Mouse (Mus musculus) forebrain, embryonic 16.5 days (tissue): ENCODE measurements at regions not wholly inside any gene's neighbourhood (a gene's known extent, or its start where the extent isn't known, plus 50 kb on each side); places are given as distances from the start of the nearest gene placed in this dataset.

Source experiments
- ATAC-seq: fragments of 200-750 bp; cut with Nextera tagmentation; 2 replicates; pipeline ENCODE4 v1.8.0; 2017; ENCODE audit warnings: mild to moderate bottlenecking, moderate library complexity
- H3K27ac ChIP-seq: fragments of 300-500 bp; sonication (generic); 2 replicates; pipeline ENCODE4 v1.5.1; 2014; ENCODE audit warnings: low read length, control low read depth
- H3K27me3 ChIP-seq: fragments of 300-500 bp; sonication (generic); replicated peaks from 2 replicates; pipeline ENCODE4 v1.6.1; 2014; ENCODE audit warnings: low read length; ENCODE audit not compliant: control insufficient read depth, insufficient read depth
- H3K36me3 ChIP-seq: fragments of 300-500 bp; sonication (generic); 2 replicates; pipeline ENCODE4 v1.6.1; 2014; ENCODE audit not compliant: control insufficient read depth, insufficient read depth
- H3K4me1 ChIP-seq: fragments of 300-500 bp; sonication (generic); replicated peaks from 2 replicates; pipeline ENCODE4 v1.6.1; 2014; ENCODE audit warnings: low read length; ENCODE audit not compliant: control insufficient read depth, insufficient read depth
- H3K4me2 ChIP-seq: fragments of 300-500 bp; sonication (generic); 2 replicates; pipeline ENCODE4 v1.6.1; 2014; ENCODE audit warnings: mild to moderate bottlenecking, low read length, control low read depth
- H3K4me3 ChIP-seq: fragments of 300-500 bp; sonication (generic); replicated peaks from 2 replicates; pipeline ENCODE4 v1.5.1; 2014; ENCODE audit warnings: mild to moderate bottlenecking, low read length, control low read depth
- H3K9ac ChIP-seq: fragments of 300-500 bp; sonication (generic); replicated peaks from 2 replicates; pipeline ENCODE4 v1.6.1; 2014; ENCODE audit warnings: low read depth, low read length, control low read depth
- H3K9me3 ChIP-seq: fragments of 300-500 bp; sonication (generic); 2 replicates; pipeline ENCODE4 v1.6.1; 2016; ENCODE audit warnings: low read length; ENCODE audit not compliant: control insufficient read depth
- WGBS: fragments of 180-500 bp; shearing (Covaris S2); extraction: QIAGEN DNeasy Blood & Tissue Kit; methylation state at CpG from one replicate; pipeline ENCODE4 v1.1.7; 2014; 5-methylcytosine and 5-hydroxymethylcytosine counted together

DNA sequence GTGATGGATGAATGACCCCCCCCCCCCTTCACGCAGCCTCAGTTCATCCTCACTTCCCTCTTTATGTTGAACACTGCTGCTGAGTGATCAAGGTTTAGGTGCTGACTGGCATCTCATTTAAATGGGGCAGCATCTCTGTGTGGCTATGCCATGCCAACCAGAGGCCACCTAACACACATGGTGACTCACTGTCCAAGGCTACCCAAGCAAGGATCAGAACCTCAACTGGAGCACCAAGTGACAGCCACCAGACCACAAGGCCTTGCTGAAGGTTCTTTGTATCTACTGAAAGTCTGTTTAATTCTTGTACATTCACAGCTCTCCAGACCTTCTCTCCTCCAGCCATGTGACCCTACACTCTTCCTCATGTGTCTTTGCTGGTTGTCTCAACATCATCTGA, 347.6 kb upstream of the Myt1l start:
- H3K4me3 ChIP-seq = no peak overlapping the region
- no peaks in the 10 kb centered on the region for H3K27me3 ChIP-seq
- no peaks in the 10 kb centered on the region for H3K36me3 ChIP-seq
- WGBS = 96% methylated on average over 1 of the region's 1 CpGs
- no peak overlapping the region for H3K4me2 ChIP-seq
- no peak overlapping the region for H3K9ac ChIP-seq
- ATAC-seq = no peak
- H3K27ac ChIP-seq = no peak overlapping the region
- H3K4me1 ChIP-seq = peaks cover 6% of the 10 kb centered on the region
- H3K9me3 ChIP-seq = no peaks in the 10 kb centered on the region

GRCm38 (mm10) chr12:29187619-29188018, 340.6 kb upstream of the Myt1l start:
- Histone ChIP-seq H3K27me3 (no peaks in the 10 kb centered on the region), H3K4me2 (no peak overlapping the region), H3K9ac (no peak overlapping the region), H3K9me3 (no peaks in the 10 kb centered on the region), H3K36me3 (no peaks in the 10 kb centered on the region), H3K4me1 (no peaks in the 10 kb centered on the region), H3K4me3 (no peak overlapping the region), H3K27ac (no peak overlapping the region)
- ATAC-seq = no peak
- 20% methylated on average over 4 of the region's 4 CpGs for WGBS

- ATAC-seq = no peak
- no peaks in the 10 kb centered on the region for H3K27me3 ChIP-seq
- H3K4me1 ChIP-seq = no peaks in the 10 kb centered on the region; the same call in 1 of the 2 replicates
- no peak overlapping the region for H3K4me2 ChIP-seq
- no peak overlapping the region for H3K4me3 ChIP-seq
- no peak overlapping the region for H3K27ac ChIP-seq
- 87% methylated on average over 3 of the region's 3 CpGs for WGBS
- no peaks in the 10 kb centered on the region for H3K9me3 ChIP-seq
- no peak overlapping the region for H3K9ac ChIP-seq
- no peaks in the 10 kb centered on the region for H3K36me3 ChIP-seq
Measured at GRCm38 (mm10) chr12:29192391-29192790, 335.8 kb upstream of the Myt1l start.

GRCm38 (mm10) chr12:29211946-29212345, 316.2 kb upstream of the Myt1l start:
- no peaks in the 10 kb centered on the region for H3K9me3 ChIP-seq
- WGBS = 77% methylated on average over 3 of the region's 3 CpGs
- no peak for ATAC-seq

GRCm38 (mm10) chr12:29213625-29214024, 314.6 kb upstream of the Myt1l start:
- peak; percentile 62; the same call in 1 of the 2 replicates for ATAC-seq
- WGBS = 84% methylated on average over 1 of the region's 1 CpGs
- no peak overlapping the region for H3K4me3 ChIP-seq
- H3K36me3 ChIP-seq = no peaks in the 10 kb centered on the region
- no peaks in the 10 kb centered on the region for H3K27me3 ChIP-seq
- H3K4me1 ChIP-seq = no peaks in the 10 kb centered on the region
- no peak overlapping the region for H3K9ac ChIP-seq
- no peak overlapping the region; the same call in none of the 2 replicates for H3K27ac ChIP-seq
- no peaks in the 10 kb centered on the region for H3K9me3 ChIP-seq
- H3K4me2 ChIP-seq = no peak overlapping the region

More at GRCm38 (mm10) chr12:29211946-29212345, 316.2 kb upstream of the Myt1l start:
- no peak overlapping the region for H3K4me2 ChIP-seq
- no peaks in the 10 kb centered on the region for H3K27me3 ChIP-seq
- no peaks in the 10 kb centered on the region for H3K36me3 ChIP-seq
- no peak overlapping the region for H3K9ac ChIP-seq
- H3K4me3 ChIP-seq = no peak overlapping the region
- no peaks in the 10 kb centered on the region for H3K4me1 ChIP-seq
- no peak overlapping the region for H3K27ac ChIP-seq

- Histone ChIP-seq H3K27me3 (no peaks in the 10 kb centered on the region), H3K36me3 (no peaks in the 10 kb centered on the region), H3K9me3 (no peaks in the 10 kb centered on the region), H3K9ac (no peak overlapping the region), H3K4me2 (no peak overlapping the region), H3K4me1 (no peaks in the 10 kb centered on the region; the same call in 1 of the 2 replicates), H3K4me3 (no peak overlapping the region), H3K27ac (no peak overlapping the region)
- WGBS = 48% methylated on average over 6 of the region's 6 CpGs
- no peak for ATAC-seq
Measured at GRCm38 (mm10) chr12:29222099-29222498, 306.1 kb upstream of the Myt1l start.

DNA sequence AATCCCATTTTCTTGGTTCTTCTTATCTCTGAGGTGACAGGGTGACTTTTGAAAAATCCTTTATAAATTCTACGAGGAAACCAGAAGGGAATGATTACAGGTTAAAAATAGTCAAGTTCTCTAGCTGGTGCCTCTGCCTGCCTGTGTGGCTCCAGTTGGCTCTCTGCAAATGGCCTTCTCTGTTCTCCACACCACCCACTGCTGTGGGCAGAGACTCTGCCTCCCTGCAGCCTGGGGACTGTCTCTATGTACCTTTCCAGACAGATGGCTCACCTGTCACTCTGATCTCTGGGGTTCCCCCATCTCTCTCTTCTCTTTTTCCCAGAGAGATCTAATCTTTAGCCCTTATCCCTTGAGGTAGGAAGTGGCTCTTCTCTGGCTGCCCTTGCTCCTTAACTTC, 302.2 kb upstream of the Myt1l start:
- Histone ChIP-seq H3K9ac (no peak overlapping the region), H3K4me2 (no peak overlapping the region), H3K4me3 (no peak overlapping the region), H3K27me3 (no peaks in the 10 kb centered on the region), H3K4me1 (no peaks in the 10 kb centered on the region; the same call in 1 of the 2 replicates), H3K27ac (no peak overlapping the region), H3K36me3 (no peaks in the 10 kb centered on the region), H3K9me3 (no peaks in the 10 kb centered on the region)
- no peak for ATAC-seq
- 34% methylated on average over 1 of the region's 1 CpGs for WGBS

DNA sequence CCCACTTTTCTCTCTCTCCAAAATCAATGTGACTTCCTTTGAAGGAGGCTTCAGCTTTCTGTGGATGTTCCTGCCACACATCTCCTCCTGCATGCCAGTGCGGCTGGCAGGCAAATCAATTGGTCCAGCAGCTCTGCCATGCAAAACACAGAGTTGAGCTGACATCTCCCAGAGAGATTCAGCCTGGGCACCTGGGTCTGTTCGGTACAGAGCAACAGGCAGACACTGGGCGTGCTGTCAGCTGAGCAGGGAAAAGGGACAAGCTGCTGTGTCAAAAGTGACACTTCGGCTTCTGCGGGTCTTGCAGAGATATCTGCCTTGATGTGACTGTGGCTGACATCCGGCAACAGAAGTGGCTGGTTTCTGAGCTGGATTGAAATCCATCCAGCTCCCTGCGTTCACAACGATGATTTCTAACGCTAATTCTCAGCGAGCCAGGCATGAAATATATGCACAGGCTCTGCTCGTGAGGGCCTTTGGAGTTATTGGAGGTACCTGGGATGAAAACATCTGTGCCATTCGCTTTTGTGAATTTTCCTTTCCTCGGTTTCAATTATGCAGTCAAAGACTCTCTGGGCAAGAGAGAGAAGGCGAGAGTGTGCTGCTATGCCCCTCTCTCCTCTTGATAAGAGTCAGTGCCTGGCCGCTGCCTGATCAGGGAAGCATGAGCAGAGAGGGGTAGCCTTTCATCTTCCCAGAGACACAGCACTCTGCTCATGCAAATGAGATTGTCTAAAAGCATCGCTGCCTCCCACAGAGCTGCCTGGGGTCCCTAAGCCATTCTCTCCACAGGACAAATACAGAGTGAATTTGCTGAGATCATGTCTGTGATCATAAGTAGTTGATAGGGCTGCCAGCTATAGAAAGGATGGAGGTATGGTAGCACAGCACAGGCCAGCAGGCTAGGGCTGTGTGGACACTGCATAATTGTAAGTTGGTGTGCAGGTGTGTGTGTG, 295.4 kb upstream of the Myt1l start:
- H3K9me3 ChIP-seq = no peaks in the 10 kb centered on the region
- peaks cover 21% of the 10 kb centered on the region for H3K4me1 ChIP-seq
- no peaks in the 10 kb centered on the region for H3K27me3 ChIP-seq
- peak; percentile 41 for ATAC-seq
- 14% methylated on average over 16 of the region's 16 CpGs for WGBS
- no peaks in the 10 kb centered on the region for H3K36me3 ChIP-seq
- peak overlapping the region; percentile 13 for H3K4me2 ChIP-seq
- peak overlapping the region; percentile 34; the same call in 1 of the 2 replicates for H3K9ac ChIP-seq
- H3K4me3 ChIP-seq = 0 out of 2 replicates have a peak overlapping the region, but pooled peaks have one; percentile 4
- peak overlapping the region; percentile 49 for H3K27ac ChIP-seq

- Histone ChIP-seq H3K27me3 (no peaks in the 10 kb centered on the region), H3K4me1 (peaks cover 36% of the 10 kb centered on the region), H3K36me3 (no peaks in the 10 kb centered on the region), H3K9me3 (no peaks in the 10 kb centered on the region), H3K4me3 (no peak overlapping the region), H3K9ac (no peak overlapping the region), H3K4me2 (no peak overlapping the region), H3K27ac (no peak overlapping the region)
- 85% methylated on average over 2 of the region's 2 CpGs for WGBS
- ATAC-seq = no peak
Measured at GRCm38 (mm10) chr12:29236496-29236895, 291.7 kb upstream of the Myt1l start.
